Mouse (Mus musculus): ENCODE results near the gene Sema3b.

Sema3b gene

GRCm38 (mm10) chr9:107548820-107549219 lies 60.2 kb downstream of the Sema3b start:
- no peak for DNase-seq (ENCODE audit: low spot score in 2 of 2)

DNA sequence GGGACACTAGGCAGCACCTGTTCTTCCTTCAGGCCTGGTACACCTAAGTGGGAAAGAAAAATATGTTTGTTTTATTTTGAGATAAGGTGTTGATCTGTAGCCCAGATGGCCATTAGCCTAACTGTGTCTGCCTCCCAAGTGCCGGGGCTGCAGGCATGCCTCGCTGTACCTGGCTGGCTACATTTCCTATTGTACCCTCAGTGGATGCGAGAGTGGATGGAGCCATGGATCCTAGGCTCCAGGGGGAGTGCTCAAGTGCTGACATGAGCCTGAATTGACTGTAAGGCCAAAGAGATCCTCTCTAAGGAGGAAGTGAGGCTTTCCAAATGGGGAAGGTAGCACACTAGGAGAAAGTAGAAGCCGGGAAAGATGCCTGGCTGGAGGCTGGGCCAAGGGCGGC lies 61.1 kb downstream of the Sema3b start:
- DNase-seq (ENCODE audit: low spot score in 2 of 2): no peak
